Mouse (Mus musculus) ZHBTc4 (cell line): ENCODE measurements at regions not wholly inside any gene's neighbourhood (a gene's known extent, or its start where the extent isn't known, plus 50 kb on each side); places are given as distances from the start of the nearest gene placed in this dataset.

ENCODE experiments used
- DNase-seq: peaks from one replicate; pipeline ENCODE4 v3.0.0-alpha.2; 2011; ENCODE audit warnings: low read depth, low spot score

DNA sequence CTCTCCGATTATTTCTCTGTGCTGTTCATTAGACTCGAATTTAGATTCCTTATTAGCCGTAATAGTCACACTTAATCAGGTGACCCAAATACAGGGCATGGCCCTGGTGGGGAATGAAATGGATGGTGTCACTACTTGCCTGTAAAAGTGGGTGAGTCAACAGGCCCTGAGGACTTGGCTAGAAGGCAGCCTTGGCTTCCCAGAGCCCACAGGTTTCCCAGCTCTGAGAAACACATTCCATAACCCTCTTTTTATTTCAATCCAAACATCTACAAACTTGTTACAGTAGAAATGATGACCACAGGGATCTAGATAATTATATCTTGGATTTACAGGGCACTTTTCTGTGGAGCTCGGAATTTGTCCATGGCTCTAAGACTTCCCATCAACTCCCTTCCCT lies 105.2 kb upstream of the Slc7a11 start:
- DNase-seq: no peak

DNA sequence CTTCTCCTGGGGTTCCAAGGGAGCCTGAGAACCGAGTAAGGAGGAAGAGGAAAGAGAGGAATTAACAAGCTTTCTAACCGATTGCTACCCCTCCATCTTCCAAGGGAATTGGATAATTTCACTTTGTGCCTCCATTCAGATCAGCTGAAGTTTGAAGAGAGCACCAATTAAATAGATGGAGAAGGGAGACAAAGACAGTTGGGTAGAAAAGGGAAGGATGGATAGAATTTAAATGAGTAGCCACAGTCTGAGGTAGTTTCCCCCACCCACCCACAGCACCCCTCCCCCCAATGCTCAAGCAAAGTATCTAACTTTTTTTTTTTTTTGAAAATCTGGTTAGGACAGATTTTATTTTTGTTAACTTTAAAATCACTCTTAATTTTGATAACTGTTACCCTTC lies 87.2 kb upstream of the Slc7a11 start:
- no peak for DNase-seq

DNA sequence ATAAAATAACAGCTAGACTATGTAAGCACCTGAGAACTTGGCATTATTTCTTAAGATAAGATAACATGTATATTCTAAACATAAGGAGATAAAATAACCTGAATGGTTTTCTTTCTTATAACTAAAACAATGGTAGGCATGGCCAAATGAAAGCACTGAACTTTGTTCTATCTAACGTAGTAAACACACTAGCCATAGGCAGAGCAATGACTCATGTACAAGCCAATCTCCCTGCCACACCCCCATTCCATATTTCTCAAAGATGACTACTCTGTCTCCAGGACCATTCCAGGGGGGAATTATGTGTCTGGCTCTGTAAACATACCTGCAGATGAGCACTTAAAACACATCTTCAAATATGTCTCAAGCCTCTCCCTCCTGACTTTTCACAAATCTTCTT lies 80.6 kb upstream of the Slc7a11 start:
- DNase-seq: no peak

DNA sequence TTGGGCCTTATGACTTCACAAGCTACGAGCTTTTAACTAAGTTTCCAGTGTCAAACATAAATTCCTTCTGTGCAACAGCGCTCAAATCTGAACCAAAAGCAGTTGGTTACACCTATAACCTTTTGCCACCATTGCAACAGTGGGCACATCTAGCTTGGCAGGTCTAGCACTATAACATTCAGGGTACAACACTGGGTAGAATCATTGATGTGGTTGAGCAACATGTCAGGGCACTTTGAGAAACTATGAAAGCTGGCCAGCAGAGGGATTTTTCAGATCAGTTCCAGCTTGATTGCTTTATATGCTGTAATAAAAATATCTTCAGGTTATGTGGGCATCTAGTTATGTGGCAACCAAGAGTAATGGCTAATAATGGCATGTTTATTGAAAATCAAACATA lies 63.8 kb upstream of the Slc7a11 start:
- DNase-seq: no peak
